Mouse (Mus musculus) MEL (cell line): ENCODE data around the gene Pipox. TPM values are rescaled to one million over a fixed set of nuclear protein-coding genes. Genes with fewer than 3 reads are reported as not detected.

Source experiments
- DNase-seq: peaks from one replicate; pipeline ENCODE4 v3.0.0; 2011; ENCODE audit warnings: low read depth, low spot score
- H3K27ac ChIP-seq: 2 replicates; pipeline ENCODE4 v1.5.1; 2012; ENCODE audit warnings: low read depth, mild to moderate bottlenecking, control low read depth, low read length, moderate library complexity; ENCODE audit not compliant: control insufficient read depth
- H3K27me3 ChIP-seq, 2 experiments: fragments of 150-350 bp in 1 of 2; sonication (generic) in 1 of 2; 2 replicates each; pipeline ENCODE4 v1.6.1; 2012; ENCODE audit warnings: low read length in 2 of 2, mild to moderate bottlenecking in 2 of 2, improper control_type of control experiment in 1 of 2, moderate library complexity in 1 of 2; ENCODE audit not compliant: insufficient read depth in 2 of 2, control insufficient read depth in 1 of 2
- H3K36me3 ChIP-seq, 2 experiments: 2 replicates each; pipeline ENCODE4 v1.6.1; 2012 to 2014; ENCODE audit warnings: low read length in 2 of 2, improper control_type of control experiment in 1 of 2, inconsistent platforms in 1 of 2, mild to moderate bottlenecking in 1 of 2; ENCODE audit not compliant: insufficient read depth in 2 of 2, control insufficient read depth in 1 of 2
- H3K4me1 ChIP-seq, 2 experiments: fragments of 150-350 bp in 1 of 2; sonication (generic) in 1 of 2; 2 replicates each; pipeline ENCODE4 v1.6.1; 2012; ENCODE audit warnings: low read length in 2 of 2, improper control_type of control experiment in 1 of 2, mild to moderate bottlenecking in 1 of 2; ENCODE audit not compliant: insufficient read depth in 2 of 2, control insufficient read depth in 1 of 2
- H3K4me3 ChIP-seq, 2 experiments: fragments of 150-350 bp in 1 of 2; sonication (generic) in 1 of 2; 2 replicates each; pipeline ENCODE4 v1.5.1; 2012; ENCODE audit warnings: low read depth in 2 of 2, low read length in 2 of 2, mild to moderate bottlenecking in 2 of 2, moderate library complexity in 2 of 2, control low read depth in 1 of 2, improper control_type of control experiment in 1 of 2; ENCODE audit not compliant: control insufficient read depth in 1 of 2, insufficient read depth in 1 of 2
- H3K79me2 ChIP-seq: 2 replicates; pipeline ENCODE4 v1.6.1; 2012; ENCODE audit warnings: mild to moderate bottlenecking, low read length, moderate library complexity; ENCODE audit not compliant: control insufficient read depth, poor library complexity, insufficient read depth
- H3K9ac ChIP-seq: 2 replicates; pipeline ENCODE4 v1.6.1; 2012; ENCODE audit warnings: low read depth, mild to moderate bottlenecking, control low read depth, low read length, moderate library complexity; ENCODE audit not compliant: control insufficient read depth, poor library complexity, severe bottlenecking
- H3K9me3 ChIP-seq: fragments of 150-350 bp; sonication (generic); replicated peaks from 2 replicates; pipeline ENCODE4 v1.6.1; 2012; ENCODE audit warnings: mild to moderate bottlenecking, low read length, improper control_type of control experiment, moderate library complexity; ENCODE audit not compliant: insufficient read depth
- BHLHE40 ChIP-seq: IDR thresholded peaks from 2 replicates; pipeline ENCODE4 v1.6.1; 2012; ENCODE audit warnings: low read depth, mild to moderate bottlenecking, inconsistent platforms, low read length, improper control_type of control experiment, borderline replicate concordance
- E2F4 ChIP-seq: IDR thresholded peaks from 2 replicates; pipeline ENCODE4 v1.6.1; 2011; ENCODE audit warnings: low read depth, low read length, improper control_type of control experiment, borderline replicate concordance
- EP300 ChIP-seq, 2 experiments: IDR thresholded peaks; 2 replicates each; pipeline ENCODE4 v1.6.1; 2011; ENCODE audit warnings: improper control_type of control experiment in 2 of 2, low read length in 2 of 2, low read depth in 1 of 2, mild to moderate bottlenecking in 1 of 2
- GABPA ChIP-seq: IDR thresholded peaks from 2 replicates; pipeline ENCODE4 v1.6.1; 2012; ENCODE audit warnings: low read depth, mild to moderate bottlenecking, inconsistent platforms, low read length, improper control_type of control experiment, moderate library complexity
- GATA1 ChIP-seq: IDR thresholded peaks from 2 replicates; pipeline ENCODE4 v1.6.1; 2011; ENCODE audit warnings: low read depth, low read length, improper control_type of control experiment
- HCFC1 ChIP-seq: IDR thresholded peaks from 2 replicates; pipeline ENCODE4 v1.6.1; 2012; ENCODE audit warnings: low read depth, mild to moderate bottlenecking, inconsistent platforms, low read length, improper control_type of control experiment, moderate library complexity
- KAT2A ChIP-seq: conservative IDR thresholded peaks from 2 replicates; pipeline ENCODE4 v1.6.1; 2012; ENCODE audit warnings: low read depth, low read length, improper control_type of control experiment, inconsistent platforms
- MAX ChIP-seq: IDR thresholded peaks from 2 replicates; pipeline ENCODE4 v1.6.1; 2011; ENCODE audit warnings: low read length, improper control_type of control experiment
- MEF2A ChIP-seq: IDR thresholded peaks from 2 replicates; pipeline ENCODE4 v1.6.1; 2014; ENCODE audit warnings: low read depth, mild to moderate bottlenecking, inconsistent platforms, low read length, improper control_type of control experiment; ENCODE audit not compliant: poor library complexity, insufficient replicate concordance, severe bottlenecking; ENCODE audit errors: extremely low read depth
- MXI1 ChIP-seq: IDR thresholded peaks from 2 replicates; pipeline ENCODE4 v1.6.1; 2011; ENCODE audit warnings: mild to moderate bottlenecking, low read depth, low read length, improper control_type of control experiment
- MYB ChIP-seq: IDR thresholded peaks from 2 replicates; pipeline ENCODE4 v1.6.1; 2011; ENCODE audit warnings: mild to moderate bottlenecking, low read depth, low read length, improper control_type of control experiment
- NELFE ChIP-seq: IDR thresholded peaks from 2 replicates; pipeline ENCODE4 v1.6.1; 2011; ENCODE audit warnings: low read depth, low read length, improper control_type of control experiment
- POLR2AphosphoS2 ChIP-seq: IDR thresholded peaks from 2 replicates; pipeline ENCODE4 v1.6.1; 2011; ENCODE audit warnings: low read length, improper control_type of control experiment
- POLR2AphosphoS5 ChIP-seq: IDR thresholded peaks from 2 replicates; pipeline ENCODE4 v1.6.1; 2012; ENCODE audit warnings: low read depth, borderline replicate concordance, mild to moderate bottlenecking, inconsistent platforms, low read length, moderate library complexity, mixed read lengths
- RAD21 ChIP-seq: IDR thresholded peaks from 2 replicates; pipeline ENCODE4 v1.6.1; 2011; ENCODE audit warnings: mild to moderate bottlenecking, low read depth, low read length, improper control_type of control experiment
- RCOR1 ChIP-seq: IDR thresholded peaks from 2 replicates; pipeline ENCODE4 v1.6.1; 2012; ENCODE audit warnings: low read depth, mild to moderate bottlenecking, inconsistent platforms, low read length, improper control_type of control experiment
- TAL1 ChIP-seq: IDR thresholded peaks from 2 replicates; pipeline ENCODE4 v1.6.1; 2012; ENCODE audit warnings: mild to moderate bottlenecking, inconsistent platforms, low read length, moderate library complexity, mixed read lengths
- UBTF ChIP-seq: IDR thresholded peaks from 2 replicates; pipeline ENCODE4 v1.6.1; 2012; ENCODE audit warnings: low read depth, mild to moderate bottlenecking, inconsistent platforms, low read length, improper control_type of control experiment, moderate library complexity, borderline replicate concordance; ENCODE audit not compliant: insufficient read depth
- USF2 ChIP-seq, 2 experiments: IDR thresholded peaks; 2 replicates each; pipeline ENCODE4 v1.6.1; 2011 to 2012; ENCODE audit warnings: improper control_type of control experiment in 2 of 2, low read length in 2 of 2, borderline replicate concordance in 1 of 2, inconsistent platforms in 1 of 2, low read depth in 1 of 2, mild to moderate bottlenecking in 1 of 2; ENCODE audit not compliant: insufficient read depth in 1 of 2
- ZC3H11A ChIP-seq: IDR thresholded peaks from 2 replicates; pipeline ENCODE4 v1.6.1; 2012; ENCODE audit warnings: low read depth, mild to moderate bottlenecking, inconsistent platforms, low read length, improper control_type of control experiment
- ZKSCAN1 ChIP-seq: IDR thresholded peaks from 2 replicates; pipeline ENCODE4 v1.6.1; 2012; ENCODE audit warnings: low read depth, mild to moderate bottlenecking, inconsistent platforms, low read length, improper control_type of control experiment, moderate library complexity
- ZMIZ1 ChIP-seq: IDR thresholded peaks from 2 replicates; pipeline ENCODE4 v1.6.1; 2012; ENCODE audit warnings: low read depth, mild to moderate bottlenecking, inconsistent platforms, low read length, improper control_type of control experiment, moderate library complexity
- polyA plus RNA-seq, 2 experiments: library from polyadenylated mRNA; stranded (reverse) in 1 of 2; unstranded in 1 of 2; fragments of >175 nt in 1 of 2; fragments of >200 nt in 1 of 2; gene quantifications; 2 replicates each; pipeline versions ENCODE4 v1.2.1 to v1.2.4; 2012; ENCODE audit warnings: low replicate concordance in 2 of 2, low read depth in 1 of 2; ENCODE audit not compliant: insufficient read length in 2 of 2, insufficient read depth in 1 of 2, missing spikeins in 1 of 2
- total RNA-seq: library from RNA; depleted of rRNA; stranded (reverse); fragments of 300-350 nt; gene quantifications from 2 replicates; pipeline ENCODE4 v1.2.3, GENCODE M21; 2012

Pipox gene
- total and polyA plus RNA-seq, 3 experiments, result not detected

GRCm38 (mm10) chr11:77862887-77863286 is 31.0 kb downstream of the Pipox start:
- H3K9me3 ChIP-seq, result no peaks in the 10 kb centered on the region
- DNase-seq, result no peak
- H3K79me2 ChIP-seq, result no peaks in the 10 kb centered on the region
- H3K27ac ChIP-seq, result no peak overlapping the region
- H3K9ac ChIP-seq, result no peak overlapping the region
- H3K36me3 ChIP-seq, result no peaks in the 10 kb centered on the region
- H3K4me3 ChIP-seq, result no peak overlapping the region
- no peaks in the 10 kb centered on the region for H3K27me3 ChIP-seq
- 0 out of 4 replicates have a peak, but pooled peaks cover 0 to 4% of the 10 kb centered on the region in 2 experiments for H3K4me1 ChIP-seq
- no peak for TF ChIP-seq POLR2AphosphoS2
- TF ChIP-seq MAX, result no peak
- no peak for TF ChIP-seq BHLHE40
- TF ChIP-seq ZKSCAN1, result no peak
- TF ChIP-seq ZC3H11A, result no peak
- no peak for TF ChIP-seq E2F4
- TF ChIP-seq UBTF, result no peak
- no peak for TF ChIP-seq ZMIZ1
- TF ChIP-seq EP300 (IDR thresholded peaks at IDR 0.05; ENCODE audit: low read depth in 1 of 2, low read length in 2 of 2), result no peak
- no peak for TF ChIP-seq MXI1
- TF ChIP-seq MEF2A, result no peak
- TF ChIP-seq TAL1, result no peak
- TF ChIP-seq GABPA, result no peak
- no peak for TF ChIP-seq RCOR1

GRCm38 (mm10) chr11:77860947-77861346 is 32.9 kb downstream of the Pipox start:
- H3K27me3 ChIP-seq, result no peaks in the 10 kb centered on the region

More at GRCm38 (mm10) chr11:77860947-77861346, 32.9 kb downstream of the Pipox start:
- DNase-seq, result no peak
- no peaks in the 10 kb centered on the region for H3K79me2 ChIP-seq
- no peak overlapping the region for H3K27ac ChIP-seq
- H3K36me3 ChIP-seq, result no peaks in the 10 kb centered on the region
- TF ChIP-seq TAL1 (no peak), HCFC1 (no peak), RAD21 (no peak), KAT2A (no peak), GABPA (no peak), ZC3H11A (no peak), MYB (no peak), RCOR1 (no peak), USF2 (IDR thresholded peaks at IDR 0.05; ENCODE audit: borderline replicate concordance in 1 of 2, insufficient read depth in 1 of 2, low read depth in 1 of 2, low read length in 2 of 2) (no peak), POLR2AphosphoS2 (no peak), EP300 (IDR thresholded peaks at IDR 0.05; ENCODE audit: low read depth in 1 of 2, low read length in 2 of 2) (no peak), NELFE (no peak), GATA1 (no peak), POLR2AphosphoS5 (no peak)
- no peak overlapping the region for H3K9ac ChIP-seq
- no peaks in the 10 kb centered on the region for H3K9me3 ChIP-seq
- H3K4me3 ChIP-seq, result no peak overlapping the region
- 0 out of 4 replicates have a peak, but pooled peaks cover 0 to 4% of the 10 kb centered on the region in 2 experiments for H3K4me1 ChIP-seq
